Mouse (Mus musculus): ENCODE measurements around the gene Antxr2.

GRCm38 (mm10) chr5:98034207-98034606 is 3.4 kb upstream of the Antxr2 start:
- no peak for TF ChIP-seq CTCF (conservative IDR thresholded peaks at IDR 0.05 in 1 of 2, IDR thresholded peaks at IDR 0.05 in 1 of 2; ENCODE audit: low read depth in 2 of 2, low read length in 2 of 2)
- TF ChIP-seq ZC3H11A (IDR thresholded peaks at IDR 0.05; ENCODE audit: low read depth, low read length) = no peak
- no peak for TF ChIP-seq ZKSCAN1 (IDR thresholded peaks at IDR 0.05; ENCODE audit: borderline replicate concordance, low read depth, low read length)
- no peak for TF ChIP-seq EP300 (IDR thresholded peaks at IDR 0.05; ENCODE audit: low read length)
- no peak for TF ChIP-seq TBP (conservative IDR thresholded peaks at IDR 0.05; ENCODE audit: low read depth, low read length)
- no peak for TF ChIP-seq MAX (IDR thresholded peaks at IDR 0.05; ENCODE audit: low read length)
- no peak for TF ChIP-seq MAFK (IDR thresholded peaks at IDR 0.05; ENCODE audit: insufficient replicate concordance, low read length)
- TF ChIP-seq PAX5 (IDR thresholded peaks at IDR 0.05; ENCODE audit: low read length) = no peak
- no peak for TF ChIP-seq POLR2A (IDR thresholded peaks at IDR 0.05; ENCODE audit: low read depth, low read length)
- TF ChIP-seq ZMIZ1 (IDR thresholded peaks at IDR 0.05; ENCODE audit: low read depth, low read length) = no peak
- TF ChIP-seq CHD1 (IDR thresholded peaks at IDR 0.05; ENCODE audit: low read depth, low read length) = no peak
- TF ChIP-seq UBTF (IDR thresholded peaks at IDR 0.05; ENCODE audit: low read depth, low read length) = no peak

All from CH12.LX (cell line).